Mouse (Mus musculus): ENCODE measurements around the gene Gm11562. TPM values are rescaled to one million over a fixed set of nuclear protein-coding genes. Genes with fewer than 3 reads are reported as not detected.

The Gm11562 gene
- not detected for total RNA-seq (2023)

GRCm38 (mm10) chr11:99620335-99620734 lies at the start of gene Gm11562:
TSS of gene Gm11562 (minus strand) at chr11:99620435.

GRCm38 (mm10) chr11:99665860-99666259 lies 45.6 kb upstream of the Gm11562 start, which contains the start of gene Krtap4-6:
TSS of gene Krtap4-6 (minus strand) at chr11:99665960.

GRCm38 (mm10) chr11:99658467-99659010 lies 38.3 kb upstream of the Gm11562 start, which contains the start of gene Gm11563:
TSS of gene Gm11563 (minus strand) at chr11:99658960.

GRCm38 (mm10) chr11:99650136-99650535 lies 29.9 kb upstream of the Gm11562 start, which contains the start of gene Gm11555:
TSS of gene Gm11555 (minus strand) at chr11:99650236.

GRCm38 (mm10) chr11:99643635-99644139 lies 23.5 kb upstream of the Gm11562 start, which contains the start of gene Krtap4-7:
TSS of gene Krtap4-7 (minus strand) at chr11:99644089.

GRCm38 (mm10) chr11:99634653-99635134 lies 14.5 kb upstream of the Gm11562 start, which contains the start of gene Krtap4-2:
TSS of gene Krtap4-2 (minus strand) at chr11:99635084.

GRCm38 (mm10) chr11:99628138-99628537 lies 7.9 kb upstream of the Gm11562 start, which contains the start of gene Krtap4-1:
TSS of gene Krtap4-1 (minus strand) at chr11:99628238.

GRCm38 (mm10) chr11:99614796-99615363 lies 5.4 kb downstream of the Gm11562 start, which contains the start of gene Krtap2-4:
TSS of gene Krtap2-4 (minus strand) at chr11:99614846.

GRCm38 (mm10) chr11:99610089-99610488 lies 10.1 kb downstream of the Gm11562 start, which contains the start of gene Gm11937:
TSS of gene Gm11937 (minus strand) at chr11:99610189.

GRCm38 (mm10) chr11:99603208-99603607 lies 17.0 kb downstream of the Gm11562 start, which contains the start of gene Gm11938:
TSS of gene Gm11938 (minus strand) at chr11:99603308.

GRCm38 (mm10) chr11:99597742-99598141 lies 22.5 kb downstream of the Gm11562 start, which contains the start of gene Krtap9-3:
TSS of gene Krtap9-3 (minus strand) at chr11:99598105.

GRCm38 (mm10) chr11:99590981-99591380 lies 29.3 kb downstream of the Gm11562 start, which contains the start of gene Krtap1-3:
TSS of gene Krtap1-3 (minus strand) at chr11:99591339.

GRCm38 (mm10) chr11:99583245-99583704 lies 37.0 kb downstream of the Gm11562 start, which contains the start of gene Krtap1-4:
TSS of gene Krtap1-4 (minus strand) at chr11:99583654.

GRCm38 (mm10) chr11:99580636-99581035 lies 39.6 kb downstream of the Gm11562 start, which contains the start of gene Krtap1-5:
TSS of gene Krtap1-5 (minus strand) at chr11:99581016.

Other genes with a start within 250 kb of the Gm11562 start
- not detected for gene Krt28, start 245.5 kb downstream of the Gm11562 start, total RNA-seq (2023)
- 4.6 TPM for gene Krt10, start 231.1 kb downstream of the Gm11562 start, total RNA-seq (2023)
- not detected for gene Krt12, start 198.2 kb downstream of the Gm11562 start, total RNA-seq (2023)
- gene Krt20, start 182.3 kb downstream of the Gm11562 start, total RNA-seq (2023): not detected
- not detected for gene Krt23, start 127.3 kb downstream of the Gm11562 start, total RNA-seq (2023)
- not detected for gene Krt39, start 99.1 kb downstream of the Gm11562 start, total RNA-seq (2023)
- gene Krt40, start 77.3 kb downstream of the Gm11562 start, total RNA-seq (2023): not detected
- gene Krtap3-3, start 69.6 kb downstream of the Gm11562 start, total RNA-seq (2023): not detected
- gene Krtap3-2, start 63.6 kb downstream of the Gm11562 start, total RNA-seq (2023): not detected
- gene Gm11939, start 61.0 kb downstream of the Gm11562 start, total RNA-seq (2023): not detected
- gene Krtap3-1, start 53.8 kb downstream of the Gm11562 start, total RNA-seq (2023): not detected
- gene Krtap1-5, start 39.4 kb downstream of the Gm11562 start, total RNA-seq (2023): not detected
- not detected for gene Krtap1-4, start 36.8 kb downstream of the Gm11562 start, total RNA-seq (2023)
- not detected for gene Krtap1-3, start 29.1 kb downstream of the Gm11562 start, total RNA-seq (2023)
- not detected for gene Krtap9-3, start 22.3 kb downstream of the Gm11562 start, total RNA-seq (2023)
- not detected for gene Gm11938, start 17.1 kb downstream of the Gm11562 start, total RNA-seq (2023)
- gene Gm11937, start 10.2 kb downstream of the Gm11562 start, total RNA-seq (2023): not detected
- gene Krtap2-4, start 5.6 kb downstream of the Gm11562 start, total RNA-seq (2023): not detected
- not detected for gene Krtap4-1, start 7.8 kb upstream of the Gm11562 start, total RNA-seq (2023)
- not detected for gene Krtap4-2, start 14.6 kb upstream of the Gm11562 start, total RNA-seq (2023)
- gene Krtap4-7, start 23.7 kb upstream of the Gm11562 start, total RNA-seq (2023): not detected
- not detected for gene Gm11555, start 29.8 kb upstream of the Gm11562 start, total RNA-seq (2023)
- gene Gm11563, start 38.5 kb upstream of the Gm11562 start, total RNA-seq (2023): not detected
- gene Krtap4-6, start 45.5 kb upstream of the Gm11562 start, total RNA-seq (2023): not detected
- gene Gm14190, start 70.3 kb upstream of the Gm11562 start, total RNA-seq (2023): not detected
- not detected for gene Gm14180, start 113.9 kb upstream of the Gm11562 start, total RNA-seq (2023)
- not detected for gene Gm11595, start 152.5 kb upstream of the Gm11562 start, total RNA-seq (2023)
- not detected for gene Krtap4-8, start 160.3 kb upstream of the Gm11562 start, total RNA-seq (2023)
- not detected for gene Krtap4-9, start 164.8 kb upstream of the Gm11562 start, total RNA-seq (2023)
- not detected for gene Gm11596, start 173.0 kb upstream of the Gm11562 start, total RNA-seq (2023)
- gene Gm11569, start 178.5 kb upstream of the Gm11562 start, total RNA-seq (2023): not detected
- not detected for gene Gm11554, start 184.0 kb upstream of the Gm11562 start, total RNA-seq (2023)
- not detected for gene Krtap4-13, start 189.5 kb upstream of the Gm11562 start, total RNA-seq (2023)
- not detected for gene Gm11564, start 195.2 kb upstream of the Gm11562 start, total RNA-seq (2023)
- gene 2300003K06Rik, start 217.6 kb upstream of the Gm11562 start, total RNA-seq (2023): not detected
- gene Krtap4-16, start 231.2 kb upstream of the Gm11562 start, total RNA-seq (2023): not detected
- gene Gm11568, start 237.5 kb upstream of the Gm11562 start, total RNA-seq (2023): not detected
- gene Gm11559, start 244.0 kb upstream of the Gm11562 start, total RNA-seq (2023): not detected